Mouse (Mus musculus) hindbrain, postnatal 0 days (tissue): ENCODE measurements around the gene Cln3. TPM values are rescaled to one million over a fixed set of nuclear protein-coding genes. Genes with fewer than 3 reads are reported as not detected.

Source experiments
- ATAC-seq: fragments of 200-750 bp; cut with Nextera tagmentation; 2 replicates; pipeline ENCODE4 v1.8.0; 2017; ENCODE audit warnings: mild to moderate bottlenecking, moderate TSS enrichment, moderate library complexity
- DNase-seq: peaks from one replicate; pipeline ENCODE4 v3.0.0-alpha.2; 2015; ENCODE audit warnings: low spot score
- H3K27ac ChIP-seq: fragments of 300-500 bp; sonication (generic); 2 replicates; pipeline ENCODE4 v1.5.1; 2014; ENCODE audit warnings: mild to moderate bottlenecking
- H3K27me3 ChIP-seq: fragments of 300-500 bp; sonication (generic); 2 replicates; pipeline ENCODE4 v1.6.1; 2014; ENCODE audit warnings: low read length, mixed read lengths; ENCODE audit not compliant: insufficient read depth
- H3K36me3 ChIP-seq: fragments of 300-500 bp; sonication (generic); 2 replicates; pipeline ENCODE4 v1.6.1; 2014; ENCODE audit warnings: low read length, mixed read lengths; ENCODE audit not compliant: insufficient read depth
- H3K4me1 ChIP-seq: fragments of 300-500 bp; sonication (generic); 2 replicates; pipeline ENCODE4 v1.6.1; 2014; ENCODE audit warnings: antibody characterized with exemption, low read length, mixed read lengths; ENCODE audit not compliant: insufficient read depth
- H3K4me2 ChIP-seq: fragments of 300-500 bp; sonication (generic); 2 replicates; pipeline ENCODE4 v1.6.1; 2014; ENCODE audit warnings: low read depth, mild to moderate bottlenecking, low read length, moderate library complexity, mixed read lengths
- H3K4me3 ChIP-seq: fragments of 300-500 bp; sonication (generic); 2 replicates; pipeline ENCODE4 v1.5.1; 2014; ENCODE audit warnings: low read length
- H3K9ac ChIP-seq: fragments of 300-500 bp; sonication (generic); replicated peaks from 2 replicates; pipeline ENCODE4 v1.6.1; 2014; ENCODE audit warnings: mild to moderate bottlenecking, low read length, moderate library complexity, mixed read lengths
- H3K9me3 ChIP-seq: fragments of 300-500 bp; sonication (generic); 2 replicates; pipeline ENCODE4 v1.6.1; 2016; ENCODE audit warnings: low read length, mixed read lengths
- CTCF ChIP-seq: IDR thresholded peaks from 2 replicates; pipeline ENCODE4 v1.5.1; 2016; ENCODE audit warnings: antibody characterized with exemption, control low read depth, low read depth
- WGBS: fragments of 180-500 bp; shearing (Covaris S2); extraction: QIAGEN DNeasy Blood & Tissue Kit; methylation state at CpG from one replicate; pipeline ENCODE4 v1.1.7; 2014; 5-methylcytosine and 5-hydroxymethylcytosine counted together
- polyA plus RNA-seq: library from polyadenylated mRNA; unstranded; fragments of >200 nt; fragmentation: Nextera tagmentation; extraction: Ambion mirVana; gene quantifications from 2 replicates; pipeline ENCODE4 v1.2.1, GENCODE M21; 2015
- total RNA-seq: library from RNA; depleted of rRNA; stranded (reverse); fragments of >200 nt; gene quantifications from 2 replicates; pipeline ENCODE4 v1.2.3, GENCODE M21; 2014

Cln3 gene
- total and polyA plus RNA-seq, 2 experiments from 2014 or later, result 22.3 to 27.7 TPM

GRCm38 (mm10) chr7:126616707-126617106 lies 31.1 kb upstream of the Cln3 start:
- no peak for TF ChIP-seq CTCF
- WGBS, result 78% methylated on average over 3 of the region's 3 CpGs
- H3K4me1 ChIP-seq, result no peaks in the 10 kb centered on the region
- DNase-seq, result no peak
- no peak overlapping the region for H3K27ac ChIP-seq
- H3K4me2 ChIP-seq, result no peak overlapping the region
- no peaks in the 10 kb centered on the region for H3K36me3 ChIP-seq
- no peaks in the 10 kb centered on the region for H3K9me3 ChIP-seq
- H3K9ac ChIP-seq, result no peak overlapping the region
- no peak overlapping the region for H3K4me3 ChIP-seq
- no peaks in the 10 kb centered on the region for H3K27me3 ChIP-seq
- ATAC-seq, result no peak

GRCm38 (mm10) chr7:126612736-126613135 lies 27.1 kb upstream of the Cln3 start:
- 86% methylated on average over 3 of the region's 3 CpGs for WGBS

GRCm38 (mm10) chr7:126607796-126608195 lies 22.2 kb upstream of the Cln3 start:
- Histone ChIP-seq H3K27me3 (no peaks in the 10 kb centered on the region), H3K9me3 (no peaks in the 10 kb centered on the region), H3K27ac (no peak overlapping the region), H3K4me2 (no peak overlapping the region), H3K4me1 (no peaks in the 10 kb centered on the region), H3K36me3 (no peaks in the 10 kb centered on the region), H3K9ac (no peak overlapping the region), H3K4me3 (no peak overlapping the region)
- 84% methylated on average over 5 of the region's 5 CpGs for WGBS
- TF ChIP-seq CTCF, result no peak
- DNase-seq (no peak), ATAC-seq (no peak)

More at GRCm38 (mm10) chr7:126612736-126613135, 27.1 kb upstream of the Cln3 start:
- no peak overlapping the region for H3K9ac ChIP-seq
- TF ChIP-seq CTCF, result no peak
- H3K9me3 ChIP-seq, result no peaks in the 10 kb centered on the region
- H3K27me3 ChIP-seq, result no peaks in the 10 kb centered on the region
- no peak overlapping the region for H3K27ac ChIP-seq
- H3K4me2 ChIP-seq, result no peak overlapping the region
- H3K4me1 ChIP-seq, result no peaks in the 10 kb centered on the region
- no peaks in the 10 kb centered on the region for H3K36me3 ChIP-seq
- H3K4me3 ChIP-seq, result no peak overlapping the region
- DNase-seq (no peak), ATAC-seq (no peak)

- ATAC-seq (no peak), DNase-seq (no peak)
- TF ChIP-seq CTCF, result no peak
- no peaks in the 10 kb centered on the region for H3K27me3 ChIP-seq
- no peaks in the 10 kb centered on the region for H3K9me3 ChIP-seq
- no peak overlapping the region for H3K27ac ChIP-seq
- no peak overlapping the region for H3K4me2 ChIP-seq
- H3K36me3 ChIP-seq, result no peaks in the 10 kb centered on the region
- WGBS, result 74% methylated on average over 3 of the region's 3 CpGs
- no peaks in the 10 kb centered on the region for H3K4me1 ChIP-seq
- no peak overlapping the region for H3K9ac ChIP-seq
- H3K4me3 ChIP-seq, result no peak overlapping the region
These were observed 21.4 kb upstream of the Cln3 start for GRCm38 (mm10) chr7:126607064-126607463.

GRCm38 (mm10) chr7:126606611-126607010 lies 21.0 kb upstream of the Cln3 start:
- H3K4me2 ChIP-seq, result no peak overlapping the region
- H3K9me3 ChIP-seq, result no peaks in the 10 kb centered on the region
- DNase-seq, result no peak
- 85% methylated on average over 5 of the region's 5 CpGs for WGBS
- H3K27me3 ChIP-seq, result no peaks in the 10 kb centered on the region
- no peak for ATAC-seq
- no peak for TF ChIP-seq CTCF
- no peak overlapping the region for H3K9ac ChIP-seq
- H3K27ac ChIP-seq, result no peak overlapping the region
- no peaks in the 10 kb centered on the region for H3K36me3 ChIP-seq
- H3K4me3 ChIP-seq, result no peak overlapping the region
- no peaks in the 10 kb centered on the region for H3K4me1 ChIP-seq

GRCm38 (mm10) chr7:126602650-126603049 lies 17.0 kb upstream of the Cln3 start:
- WGBS, result 84% methylated on average over 3 of the region's 3 CpGs
- no peaks in the 10 kb centered on the region for H3K9me3 ChIP-seq
- no peaks in the 10 kb centered on the region for H3K36me3 ChIP-seq
- no peak overlapping the region for H3K4me2 ChIP-seq
- TF ChIP-seq CTCF, result no peak
- H3K9ac ChIP-seq, result no peak overlapping the region
- H3K27me3 ChIP-seq, result no peaks in the 10 kb centered on the region
- DNase-seq, result no peak
- no peaks in the 10 kb centered on the region for H3K4me1 ChIP-seq
- ATAC-seq, result no peak
- H3K27ac ChIP-seq, result no peak overlapping the region
- H3K4me3 ChIP-seq, result no peak overlapping the region

GRCm38 (mm10) chr7:126601896-126602295 lies 16.3 kb upstream of the Cln3 start:
- 41% methylated on average over 4 of the region's 5 CpGs for WGBS
- TF ChIP-seq CTCF, result no peak
- DNase-seq, result no peak
- no peak overlapping the region for H3K27ac ChIP-seq
- H3K27me3 ChIP-seq, result no peaks in the 10 kb centered on the region
- ATAC-seq, result no peak
- H3K4me1 ChIP-seq, result no peaks in the 10 kb centered on the region
- no peak overlapping the region for H3K4me2 ChIP-seq
- no peak overlapping the region for H3K9ac ChIP-seq
- H3K4me3 ChIP-seq, result no peak overlapping the region
- H3K36me3 ChIP-seq, result no peaks in the 10 kb centered on the region
- H3K9me3 ChIP-seq, result no peaks in the 10 kb centered on the region

GRCm38 (mm10) chr7:126598919-126599318 lies 13.3 kb upstream of the Cln3 start:
- WGBS, result 77% methylated on average over 6 of the region's 6 CpGs
- no peak overlapping the region for H3K4me2 ChIP-seq
- no peak for TF ChIP-seq CTCF
- H3K27ac ChIP-seq, result no peak overlapping the region
- no peaks in the 10 kb centered on the region for H3K4me1 ChIP-seq
- no peak for DNase-seq
- no peak overlapping the region for H3K4me3 ChIP-seq
- H3K9ac ChIP-seq, result no peak overlapping the region
- no peaks in the 10 kb centered on the region for H3K9me3 ChIP-seq
- no peaks in the 10 kb centered on the region for H3K36me3 ChIP-seq
- ATAC-seq, result no peak
- no peaks in the 10 kb centered on the region for H3K27me3 ChIP-seq
